11 mouse cellular contexts compared by ENCODE assay signal in genomic region chr11:67379703-67380510, GRCm38 (mm10). TPM values are rescaled to one million over a fixed set of nuclear protein-coding genes. Genes with fewer than 3 reads are reported as not detected.
DNase-seq lines count a peak whose midpoint lies in the region; ATAC-seq and TF ChIP-seq lines count a peak whose summit lies in the region.
"Had no signal": no experiment of that assay in that cellular context is flagged by ENCODE, and none has a peak within 500 bp of the region (broad histone marks: within the 10 kb centered on the region; RNA-seq: fewer than 3 reads in every experiment).

No protein-coding gene starts in this region.

- no peak overlapping the region for H3K9ac ChIP-seq in midbrain, postnatal 0 days (replicated peaks; ENCODE audit: low read length, poor library complexity, severe bottlenecking)
- H3K9ac ChIP-seq in stomach, postnatal 0 days (ENCODE audit: low read length) = no peak overlapping the region

- WGBS in midbrain, embryonic 10.5 days = 29% methylated on average over 10 of the region's 10 CpGs
- WGBS in midbrain, postnatal 0 days = 32% methylated on average over 10 of the region's 10 CpGs
- WGBS in stomach, postnatal 0 days = 41% methylated on average over 10 of the region's 10 CpGs

- no peaks in the 10 kb centered on the region for H3K9me3 ChIP-seq in midbrain, embryonic 10.5 days (replicated peaks)
- H3K9me3 ChIP-seq in midbrain, postnatal 0 days (ENCODE audit: low read length) = no peaks in the 10 kb centered on the region
- no peaks in the 10 kb centered on the region for H3K9me3 ChIP-seq in stomach, postnatal 0 days (ENCODE audit: control insufficient read depth, low read length)

- H3K4me2 ChIP-seq in midbrain, postnatal 0 days (ENCODE audit: low read depth, low read length, poor library complexity, severe bottlenecking) = no peak overlapping the region
- no peak overlapping the region for H3K4me2 ChIP-seq in stomach, postnatal 0 days (replicated peaks; ENCODE audit: low read depth)

- H3K4me1 ChIP-seq in midbrain, embryonic 10.5 days = peaks cover 24% of the 10 kb centered on the region
- no peaks in the 10 kb centered on the region for H3K4me1 ChIP-seq in midbrain, postnatal 0 days (ENCODE audit: insufficient read depth, low read length)
- no peaks in the 10 kb centered on the region for H3K4me1 ChIP-seq in stomach, postnatal 0 days (replicated peaks; ENCODE audit: control insufficient read depth, insufficient read depth)

- no peaks in the 10 kb centered on the region for H3K36me3 ChIP-seq in midbrain, embryonic 10.5 days
- no peaks in the 10 kb centered on the region for H3K36me3 ChIP-seq in midbrain, postnatal 0 days (ENCODE audit: insufficient read depth, low read length)
- no peaks in the 10 kb centered on the region for H3K36me3 ChIP-seq in stomach, postnatal 0 days (ENCODE audit: control insufficient read depth, insufficient read depth, low read length)

- H3K4me3 ChIP-seq in midbrain, embryonic 10.5 days = no peak overlapping the region
- no peak overlapping the region for H3K4me3 ChIP-seq in midbrain, postnatal 0 days (ENCODE audit: low read depth, low read length)
- no peak overlapping the region for H3K4me3 ChIP-seq in stomach, postnatal 0 days (ENCODE audit: low read depth, low read length)

- no peak for TF ChIP-seq CTCF in midbrain, postnatal 0 days (IDR thresholded peaks at IDR 0.05)
- no peak for TF ChIP-seq CTCF in stomach, postnatal 0 days (IDR thresholded peaks at IDR 0.05; ENCODE audit: low read depth)

- ATAC-seq in midbrain, postnatal 0 days (ENCODE audit: low FRiP score) = no peak
- ATAC-seq in stomach, postnatal 0 days (ENCODE audit: low FRiP score, low TSS enrichment) = peak; percentile 65; the same call in 1 of the 2 replicates

- peak; percentile 23 for DNase-seq in midbrain, embryonic 10.5 days (ENCODE audit: low spot score)
- DNase-seq in midbrain, postnatal 0 days (ENCODE audit: low spot score) = no peak
- peak; percentile 47 to 63 for DNase-seq in heart, adult 9 months (ENCODE audit: low spot score in 2 of 2)
- peak; percentile 13 to 36 for DNase-seq in kidney, postnatal 4 days
- no peak for DNase-seq in stomach, postnatal 0 days (ENCODE audit: low spot score)
- no peak for DNase-seq in layer of hippocampus, postnatal 10 days (ENCODE audit: low spot score in 2 of 2)
- no peak for DNase-seq in frontal cortex, postnatal 10 days (ENCODE audit: low spot score in 2 of 2)
- DNase-seq in spleen, adult 12 weeks (ENCODE audit: low spot score) = no peak
- DNase-seq: cerebellum, adult 2 months; layer of hippocampus, adult 9-11 months had no signal

- peak overlapping the region; percentile 72 for H3K27ac ChIP-seq in midbrain, embryonic 10.5 days (replicated peaks)
- H3K27ac ChIP-seq in midbrain, postnatal 0 days (ENCODE audit: low read depth, low read length) = no peak overlapping the region
- no peak overlapping the region for H3K27ac ChIP-seq in stomach, postnatal 0 days (replicated peaks)

- peaks cover 14% of the 10 kb centered on the region; the same call in 1 of the 2 replicates for H3K27me3 ChIP-seq in midbrain, embryonic 10.5 days (ENCODE audit: low read depth, poor library complexity, severe bottlenecking)
- H3K27me3 ChIP-seq in midbrain, postnatal 0 days (ENCODE audit: insufficient read depth, low read length) = no peaks in the 10 kb centered on the region
- no peaks in the 10 kb centered on the region; the same call in 1 of the 2 replicates for H3K27me3 ChIP-seq in stomach, postnatal 0 days (ENCODE audit: control insufficient read depth, insufficient read depth, low read length)

- TF ChIP-seq EP300 in stomach, postnatal 0 days (optimal IDR thresholded peaks at IDR 0.05) = no peak

RNA-seq across cellular contexts. Expression of gene Myh13, which starts 58.4 kb away (rescaled TPM):
- 0.01 TPM in 1 of 2 replicates, not detected in the other for polyA plus RNA-seq in midbrain, embryonic 10.5 days (2016; fragmentation: Nextera tagmentation; extraction: Ambion mirVana)
- total RNA-seq in midbrain, postnatal 0 days (2014; rRNA removed) = 0.11 and 0.52 TPM in 2 replicates
- 0.20 and 0.23 TPM in 2 replicates for polyA plus RNA-seq in midbrain, postnatal 0 days (2015; fragmentation: Nextera tagmentation; extraction: Ambion mirVana)
- polyA plus RNA-seq in stomach, postnatal 0 days (2015; fragmentation: Nextera tagmentation; extraction: Ambion mirVana) = not detected in 2 replicates
- under 1 TPM; 0.27 to 0.32 TPM for total RNA-seq in layer of hippocampus, postnatal 10 days (2021)
- polyA plus RNA-seq: liver, embryonic 16.5 days had no signal

Comparison
In these comparisons a context has a peak if more than half of its experiments do, and no peak if none do; other contexts are left out.
1. DNase-seq: peak in midbrain, embryonic 10.5 days (single experiment), heart, adult 9 months (2 of 2) and kidney, postnatal 4 days (2 of 2); none in midbrain, postnatal 0 days (single experiment), stomach, postnatal 0 days (single experiment), layer of hippocampus, postnatal 10 days (0 of 2), frontal cortex, postnatal 10 days (0 of 2) and spleen, adult 12 weeks (single experiment).